Mouse (Mus musculus): ENCODE results near the gene Bhlhe41. TPM values are rescaled to one million over a fixed set of nuclear protein-coding genes. Genes with fewer than 3 reads are reported as not detected.

Gene Bhlhe41
- polyA plus RNA-seq (2012; ENCODE audit: insufficient read depth, insufficient read length, missing spikeins): 10.6 and 11.3 TPM in 2 replicates

DNA sequence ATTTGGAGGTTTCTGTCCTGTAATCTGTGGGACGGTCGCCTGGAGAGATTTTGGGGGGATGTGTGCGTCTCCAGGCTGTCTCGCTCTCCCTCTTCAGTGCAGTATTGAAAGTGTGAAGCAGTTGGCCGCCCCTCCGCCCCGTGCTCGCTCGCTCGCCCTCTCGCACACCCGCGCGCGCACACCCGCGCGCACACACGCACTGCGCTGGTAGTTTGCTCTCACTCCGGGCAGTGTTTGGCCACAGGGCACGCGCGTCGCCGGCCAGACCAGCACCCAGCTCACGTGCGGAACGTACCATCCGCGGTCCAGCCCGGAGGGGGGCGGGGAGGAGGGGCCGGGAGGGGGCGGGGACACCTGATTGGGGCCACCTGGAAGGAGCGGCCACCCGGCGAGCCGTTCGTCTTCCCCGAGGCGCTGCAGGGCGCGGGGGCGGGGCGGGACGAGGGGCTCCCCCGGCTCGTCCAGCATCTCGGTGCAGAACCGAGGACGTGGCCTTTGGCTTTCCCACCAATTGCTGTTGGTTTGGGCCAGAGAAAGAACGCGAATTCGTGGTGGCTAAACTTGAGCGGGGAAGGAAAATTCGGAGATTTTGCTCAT is at the start of gene Bhlhe41:
Gene Bhlhe41, minus strand, starts transcription at position 270 of the 597 bp plus-strand sequence.
- H3K4me1 ChIP-seq (ENCODE audit: control insufficient read depth, insufficient read depth, insufficient read length, low read length): no peaks in the 10 kb centered on the region
- H3K27ac ChIP-seq (replicated peaks; ENCODE audit: low read depth, low read length): peak within 1 kb of the TSS; percentile 93
- H3K4me3 ChIP-seq (ENCODE audit: insufficient read depth, low read depth, low read length): peak within 1 kb of the TSS; percentile 94

DNA sequence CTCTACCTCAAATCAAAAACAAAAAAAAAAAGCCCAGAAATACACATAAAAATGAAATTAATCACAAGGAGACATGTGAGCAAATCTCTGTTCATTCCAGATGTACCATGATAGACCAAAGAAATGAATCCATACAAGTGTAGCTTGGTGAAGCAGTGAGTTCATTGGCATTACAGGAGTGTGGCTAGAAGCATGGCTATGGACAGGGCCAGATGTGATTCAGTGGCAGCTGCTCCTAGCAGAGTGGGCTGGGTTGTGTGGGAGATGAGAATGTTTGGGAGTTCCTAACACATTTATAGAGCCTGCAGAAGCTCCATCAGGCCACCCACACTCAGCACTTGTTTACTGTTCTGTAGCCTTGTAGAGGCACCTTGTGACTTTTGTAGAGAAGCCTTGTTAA is 46.9 kb upstream of the Bhlhe41 start:
- Histone ChIP-seq H3K27ac (replicated peaks; ENCODE audit: low read depth, low read length) (no peak overlapping the region), H3K4me3 (ENCODE audit: insufficient read depth, low read depth, low read length) (no peak overlapping the region), H3K4me1 (ENCODE audit: control insufficient read depth, insufficient read depth, insufficient read length, low read length) (no peaks in the 10 kb centered on the region)

DNA sequence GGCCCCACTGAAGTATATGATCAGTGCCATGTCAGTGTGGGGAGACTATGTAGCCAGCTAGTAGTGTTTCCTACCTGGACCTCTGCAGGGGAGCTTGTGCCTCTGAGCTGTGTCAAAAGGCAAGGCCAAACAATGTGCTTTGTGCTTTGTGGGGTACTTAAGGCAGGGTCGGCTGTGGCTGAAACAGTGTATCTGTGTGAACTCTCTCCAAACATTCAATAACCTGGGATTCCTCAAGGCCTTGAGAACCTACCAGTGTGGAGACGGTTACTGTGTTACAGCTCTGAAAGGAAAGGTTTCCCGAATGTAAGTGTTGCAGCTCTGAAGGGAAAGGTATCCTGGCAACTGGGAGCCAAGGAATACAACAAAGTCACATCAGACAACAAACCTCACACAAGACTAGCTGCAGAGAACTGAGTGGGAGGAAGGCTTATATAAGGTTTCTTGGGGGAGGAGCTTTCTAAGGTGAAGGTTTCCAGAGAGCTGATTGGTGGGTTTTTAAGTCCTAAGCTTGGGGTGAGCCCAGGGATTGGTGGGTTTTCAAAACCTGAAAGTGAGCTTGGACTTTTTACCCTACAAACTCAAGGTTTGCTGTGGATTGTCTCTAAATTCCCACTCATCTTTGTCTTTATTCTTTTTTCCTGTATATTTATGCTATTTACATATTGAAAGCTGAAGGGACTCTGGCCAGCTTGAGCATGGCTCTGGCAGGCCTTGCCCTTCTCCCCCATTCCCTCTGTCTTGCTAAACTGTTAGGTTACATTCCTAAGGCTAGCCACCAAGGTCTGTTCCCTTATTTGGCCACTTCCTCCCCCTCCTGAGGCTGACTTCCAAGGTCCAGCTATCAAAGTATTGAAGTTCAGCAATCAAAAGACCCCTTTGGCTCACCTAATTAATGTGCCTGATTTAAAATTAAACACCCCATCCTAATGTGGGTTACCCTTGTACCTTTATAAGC is 45.4 kb upstream of the Bhlhe41 start:
- Histone ChIP-seq H3K4me3 (ENCODE audit: insufficient read depth, low read depth, low read length) (no peak overlapping the region), H3K27ac (replicated peaks; ENCODE audit: low read depth, low read length) (no peak overlapping the region), H3K4me1 (ENCODE audit: control insufficient read depth, insufficient read depth, insufficient read length, low read length) (no peaks in the 10 kb centered on the region)

DNA sequence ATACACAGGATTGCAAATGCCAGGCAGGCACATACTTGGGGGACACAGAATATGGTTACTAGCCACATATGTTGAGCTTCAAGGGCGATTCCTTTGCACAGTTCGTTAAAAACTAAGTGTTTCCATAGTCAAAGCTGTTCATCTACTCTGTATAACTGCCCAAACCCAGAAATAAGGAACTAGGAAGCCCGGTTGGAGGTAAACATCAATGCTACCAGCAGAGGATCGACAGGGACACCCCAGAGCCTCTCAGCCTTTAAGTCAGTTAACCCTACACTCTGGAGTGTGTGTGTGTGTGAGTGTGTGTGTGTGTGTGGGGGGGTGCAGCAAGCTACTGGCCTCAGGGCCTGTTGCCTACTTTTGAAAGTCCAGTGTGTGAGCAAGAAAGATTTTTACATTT is 44.6 kb upstream of the Bhlhe41 start:
- H3K4me3 ChIP-seq (ENCODE audit: insufficient read depth, low read depth, low read length): no peak overlapping the region
- no peaks in the 10 kb centered on the region for H3K4me1 ChIP-seq (ENCODE audit: control insufficient read depth, insufficient read depth, insufficient read length, low read length)
- H3K27ac ChIP-seq (replicated peaks; ENCODE audit: low read depth, low read length): no peak overlapping the region

DNA sequence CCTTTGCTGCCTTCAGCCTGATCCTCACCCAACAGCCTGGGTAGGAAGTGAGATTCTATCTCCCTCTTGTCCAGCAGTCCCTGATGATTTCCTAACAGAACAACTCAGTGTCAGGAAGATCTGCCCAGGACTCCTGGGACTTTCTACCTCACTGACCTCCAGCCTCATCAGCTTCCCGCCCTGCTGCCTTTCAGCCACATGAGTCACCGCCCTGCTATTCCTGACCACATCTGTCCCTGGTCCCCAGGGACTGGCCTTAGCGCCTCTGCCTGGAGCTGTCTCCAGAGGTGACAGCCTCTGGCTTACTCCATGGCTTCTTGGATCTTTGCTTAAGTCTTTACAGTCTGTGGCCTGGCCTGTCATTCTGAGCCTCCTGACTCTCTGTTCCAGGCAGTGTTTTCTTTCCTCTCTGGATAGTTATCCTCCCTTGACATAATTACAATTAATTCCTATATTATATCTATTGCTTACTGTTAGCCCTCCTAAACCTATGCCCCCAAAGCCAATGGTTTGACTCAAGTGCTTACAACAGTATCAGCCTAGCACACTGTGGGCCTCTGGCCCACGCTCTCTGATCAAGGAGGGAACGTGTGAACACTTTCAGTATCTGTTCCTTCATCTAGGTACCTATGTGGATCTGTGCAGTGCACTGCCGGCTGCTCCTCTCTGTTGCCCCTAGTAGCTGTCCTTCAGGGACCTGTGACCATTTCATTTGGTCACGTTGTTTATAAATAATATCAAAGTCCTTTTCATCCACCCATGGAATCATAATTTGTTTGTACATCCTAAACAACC is 40.9 kb upstream of the Bhlhe41 start:
- H3K4me3 ChIP-seq (ENCODE audit: insufficient read depth, low read depth, low read length): no peak overlapping the region
- no peaks in the 10 kb centered on the region for H3K4me1 ChIP-seq (ENCODE audit: control insufficient read depth, insufficient read depth, insufficient read length, low read length)
- H3K27ac ChIP-seq (replicated peaks; ENCODE audit: low read depth, low read length): no peak overlapping the region

DNA sequence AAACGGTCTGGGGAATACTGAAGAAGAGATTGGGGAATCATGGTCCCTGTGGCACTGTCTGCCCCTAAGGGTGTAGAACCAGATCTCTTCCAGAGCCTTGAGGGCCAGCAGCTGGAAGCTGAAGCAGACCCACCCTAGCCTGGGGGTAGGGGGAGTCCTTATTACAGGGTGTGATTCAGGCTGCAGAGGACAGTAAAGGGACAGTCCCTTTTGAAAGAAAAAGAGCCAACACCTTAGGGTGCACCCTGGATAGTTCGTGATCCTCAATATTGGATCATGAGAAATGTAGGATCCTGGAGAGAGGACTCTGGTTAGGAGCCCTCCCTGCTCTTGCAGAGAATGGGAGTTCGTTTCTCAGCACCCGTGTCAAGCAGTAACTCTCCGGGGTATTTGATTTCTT is 39.3 kb upstream of the Bhlhe41 start:
- Histone ChIP-seq H3K4me3 (ENCODE audit: insufficient read depth, low read depth, low read length) (no peak overlapping the region), H3K4me1 (ENCODE audit: control insufficient read depth, insufficient read depth, insufficient read length, low read length) (no peaks in the 10 kb centered on the region), H3K27ac (replicated peaks; ENCODE audit: low read depth, low read length) (no peak overlapping the region)

DNA sequence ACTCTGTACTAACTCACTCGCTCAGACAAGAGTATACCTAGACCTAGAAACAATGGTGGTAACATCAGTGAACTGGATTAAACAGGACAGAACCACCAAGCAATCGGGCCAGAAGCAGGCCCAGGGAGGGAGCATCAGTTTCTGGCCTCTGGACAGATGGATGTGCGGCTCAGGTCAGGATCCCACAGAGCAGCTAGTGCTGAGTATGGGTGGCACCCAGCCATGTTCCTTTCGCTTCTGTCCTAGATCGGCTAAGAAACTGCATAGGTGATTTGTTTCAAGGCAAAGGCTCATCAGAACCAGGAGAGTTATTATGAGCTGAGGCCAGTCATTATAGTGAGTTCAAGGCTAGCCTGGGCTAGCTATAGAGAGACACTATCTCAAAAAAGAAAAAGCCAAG is 38.8 kb upstream of the Bhlhe41 start:
- Histone ChIP-seq H3K27ac (replicated peaks; ENCODE audit: low read depth, low read length) (no peak overlapping the region), H3K4me1 (ENCODE audit: control insufficient read depth, insufficient read depth, insufficient read length, low read length) (no peaks in the 10 kb centered on the region), H3K4me3 (ENCODE audit: insufficient read depth, low read depth, low read length) (no peak overlapping the region)

DNA sequence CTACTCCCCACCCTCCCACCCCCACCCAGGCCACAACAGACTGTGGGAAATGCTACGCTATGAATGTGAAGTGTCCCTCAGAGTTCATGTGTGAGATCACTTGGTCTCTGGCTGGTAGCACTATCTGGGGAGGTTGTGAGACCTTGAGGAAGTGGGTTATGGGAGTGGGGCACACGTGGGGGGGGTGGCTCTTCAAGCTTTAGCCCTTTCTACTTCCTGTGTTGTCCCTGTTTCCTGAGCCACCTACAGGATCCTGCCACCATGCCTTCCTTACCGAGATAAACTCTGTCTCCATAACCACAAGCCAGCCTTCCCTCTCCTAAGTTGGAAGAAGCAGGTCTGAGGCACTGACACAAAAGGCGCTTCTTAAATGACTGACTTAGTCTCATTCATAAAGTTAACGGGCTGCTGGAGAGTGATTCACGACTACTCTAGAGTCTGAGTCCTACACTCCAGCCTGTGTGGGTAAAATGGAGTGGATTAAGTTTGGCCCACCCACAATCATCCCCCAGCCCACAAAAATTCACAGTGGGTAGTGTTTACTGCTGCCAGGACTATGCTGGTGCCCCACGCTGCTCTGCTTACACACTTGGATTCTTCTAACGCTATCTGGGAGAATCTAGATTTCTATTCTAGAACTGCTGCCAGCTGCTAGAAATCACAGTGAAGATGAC is 29.4 kb upstream of the Bhlhe41 start:
- Histone ChIP-seq H3K27ac (replicated peaks; ENCODE audit: low read depth, low read length) (no peak overlapping the region), H3K4me1 (ENCODE audit: control insufficient read depth, insufficient read depth, insufficient read length, low read length) (no peaks in the 10 kb centered on the region), H3K4me3 (ENCODE audit: insufficient read depth, low read depth, low read length) (no peak overlapping the region)

DNA sequence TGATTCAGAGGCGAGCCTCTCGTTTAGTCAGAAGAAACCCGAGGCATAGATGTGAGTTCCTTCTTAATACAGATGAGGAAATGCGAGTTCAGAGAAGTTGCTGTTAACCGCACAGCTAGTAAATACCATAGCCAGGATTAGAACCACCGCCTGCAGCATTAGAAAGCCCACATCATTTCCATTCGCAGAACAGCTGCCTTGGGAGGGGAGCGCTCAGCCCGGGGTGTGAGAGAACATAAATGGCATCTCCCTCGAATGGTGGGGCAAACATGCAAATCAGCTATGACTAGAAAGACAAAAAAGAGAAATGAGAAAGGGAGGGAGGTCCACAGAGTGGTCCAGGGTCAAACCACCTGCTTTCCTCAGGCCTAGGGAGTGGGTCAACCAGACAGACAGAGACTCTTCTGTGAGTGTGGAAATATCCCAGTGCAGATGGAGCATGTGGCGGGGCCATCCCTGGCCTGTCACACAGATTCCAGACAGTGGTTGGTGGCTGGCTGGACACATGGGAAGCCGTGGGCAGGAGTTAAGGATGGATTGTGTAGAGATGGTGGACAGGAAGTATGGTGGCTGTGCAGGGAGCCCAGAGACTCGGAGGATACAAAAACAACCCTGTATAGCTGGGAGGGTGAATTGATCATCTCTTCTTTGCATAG is 28.1 kb upstream of the Bhlhe41 start:
- no peaks in the 10 kb centered on the region for H3K4me1 ChIP-seq (ENCODE audit: control insufficient read depth, insufficient read depth, insufficient read length, low read length)
- H3K4me3 ChIP-seq (ENCODE audit: insufficient read depth, low read depth, low read length): no peak overlapping the region
- H3K27ac ChIP-seq (replicated peaks; ENCODE audit: low read depth, low read length): no peak overlapping the region

DNA sequence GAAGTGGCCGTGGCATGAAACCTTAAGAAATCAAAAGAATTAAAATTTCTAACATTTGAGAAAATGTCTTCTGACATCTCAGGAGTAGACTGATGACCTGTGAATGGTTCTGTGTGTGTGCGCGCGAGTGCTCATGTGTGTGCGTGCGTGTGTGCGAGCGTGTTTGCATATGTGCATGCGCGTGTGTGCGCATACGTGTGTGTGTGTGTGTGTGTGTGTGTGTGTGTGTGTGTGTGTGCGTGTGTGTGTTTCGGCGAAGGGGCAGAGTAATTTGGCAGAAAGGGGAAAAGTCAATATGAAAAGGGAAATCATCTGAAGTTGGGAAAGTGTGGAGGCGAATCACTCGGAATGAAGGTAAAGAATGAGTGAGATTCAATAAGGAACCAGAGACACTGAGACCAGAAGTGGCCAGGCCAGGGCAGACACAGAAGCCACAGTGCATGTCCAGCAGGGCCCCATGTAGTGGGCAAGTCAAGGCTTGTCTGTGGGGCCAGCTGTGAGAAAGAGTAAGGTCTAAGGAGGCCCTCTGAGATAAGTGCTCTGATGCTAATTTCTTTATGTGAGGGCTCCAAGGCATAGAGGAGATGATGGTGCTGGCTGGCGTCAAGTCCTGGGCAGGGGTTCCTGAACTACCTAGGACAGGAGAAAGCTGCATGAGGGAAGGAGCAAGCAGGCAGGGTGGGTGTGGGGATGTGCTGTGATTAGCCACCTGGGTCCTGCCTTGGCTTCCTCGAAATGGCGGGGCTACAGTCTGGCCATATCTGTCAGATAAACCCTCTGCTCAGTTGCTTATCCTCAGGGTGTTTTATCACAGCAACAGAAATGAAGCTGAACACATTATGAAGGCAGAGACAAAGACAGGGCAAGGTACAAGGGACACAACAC is 27.3 kb upstream of the Bhlhe41 start:
- Histone ChIP-seq H3K27ac (replicated peaks; ENCODE audit: low read depth, low read length) (no peak overlapping the region), H3K4me3 (ENCODE audit: insufficient read depth, low read depth, low read length) (no peak overlapping the region), H3K4me1 (ENCODE audit: control insufficient read depth, insufficient read depth, insufficient read length, low read length) (no peaks in the 10 kb centered on the region)

DNA sequence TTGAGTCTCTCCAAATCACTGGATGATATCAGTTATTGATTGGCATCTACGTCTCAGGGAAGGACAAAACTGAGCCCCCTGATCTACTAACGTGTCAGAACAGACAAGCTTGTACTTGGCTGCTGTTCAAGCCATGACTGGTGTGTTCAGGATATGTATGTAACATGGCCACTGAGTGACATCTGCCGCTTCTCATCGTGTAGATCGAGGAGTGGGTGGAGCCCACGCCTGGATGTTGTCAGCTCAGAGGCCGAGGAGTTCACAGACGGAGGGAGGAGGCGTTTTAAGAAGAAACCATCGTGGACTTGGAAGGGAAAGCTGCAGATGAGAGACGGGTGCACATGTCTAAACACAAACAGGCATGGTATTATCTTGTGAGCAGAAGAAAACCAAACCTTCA is 26.6 kb upstream of the Bhlhe41 start:
- Histone ChIP-seq H3K4me1 (ENCODE audit: control insufficient read depth, insufficient read depth, insufficient read length, low read length) (no peaks in the 10 kb centered on the region), H3K27ac (replicated peaks; ENCODE audit: low read depth, low read length) (no peak overlapping the region), H3K4me3 (ENCODE audit: insufficient read depth, low read depth, low read length) (no peak overlapping the region)

DNA sequence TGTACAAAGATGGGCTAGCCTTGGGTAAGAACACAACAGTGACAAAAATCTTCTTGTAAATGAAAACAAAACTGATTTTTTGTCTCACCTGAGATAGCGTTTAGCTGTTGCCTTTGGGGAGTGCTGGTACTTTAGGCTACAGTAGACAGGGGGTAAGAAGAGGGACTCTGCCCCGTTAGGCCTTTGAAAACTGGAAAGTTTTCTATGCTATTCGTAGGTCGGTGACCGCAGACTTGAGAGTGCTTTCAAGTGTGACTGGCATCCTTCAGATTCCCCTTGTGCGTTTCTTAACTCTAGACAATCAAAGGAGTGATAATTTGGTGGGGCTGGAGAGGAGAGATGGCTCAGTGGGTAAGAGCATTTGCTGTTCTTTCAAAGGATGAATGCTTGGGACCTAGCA is 22.4 kb upstream of the Bhlhe41 start:
- Histone ChIP-seq H3K27ac (replicated peaks; ENCODE audit: low read depth, low read length) (no peak overlapping the region), H3K4me3 (ENCODE audit: insufficient read depth, low read depth, low read length) (no peak overlapping the region), H3K4me1 (ENCODE audit: control insufficient read depth, insufficient read depth, insufficient read length, low read length) (no peaks in the 10 kb centered on the region)

DNA sequence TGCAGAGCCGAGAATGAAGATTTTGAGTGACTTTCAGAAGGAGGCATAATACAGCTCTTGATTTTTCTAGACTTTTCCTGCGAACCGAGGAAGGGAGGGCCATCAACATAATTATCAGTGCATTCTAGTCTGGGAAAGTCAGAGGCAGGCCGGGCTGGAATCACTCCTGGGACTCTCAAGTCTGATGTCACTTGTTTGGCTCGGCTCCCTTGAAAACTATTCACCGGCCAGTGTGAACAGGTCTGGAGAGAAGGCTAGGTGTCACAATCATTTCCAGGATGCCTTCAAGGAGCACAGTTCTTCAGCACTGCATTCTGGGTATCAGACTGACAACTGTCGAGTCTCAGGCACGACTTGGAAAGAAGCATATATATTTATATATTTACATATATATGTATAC is 20.9 kb upstream of the Bhlhe41 start:
- Histone ChIP-seq H3K4me3 (ENCODE audit: insufficient read depth, low read depth, low read length) (no peak overlapping the region), H3K4me1 (ENCODE audit: control insufficient read depth, insufficient read depth, insufficient read length, low read length) (no peaks in the 10 kb centered on the region), H3K27ac (replicated peaks; ENCODE audit: low read depth, low read length) (no peak overlapping the region)

DNA sequence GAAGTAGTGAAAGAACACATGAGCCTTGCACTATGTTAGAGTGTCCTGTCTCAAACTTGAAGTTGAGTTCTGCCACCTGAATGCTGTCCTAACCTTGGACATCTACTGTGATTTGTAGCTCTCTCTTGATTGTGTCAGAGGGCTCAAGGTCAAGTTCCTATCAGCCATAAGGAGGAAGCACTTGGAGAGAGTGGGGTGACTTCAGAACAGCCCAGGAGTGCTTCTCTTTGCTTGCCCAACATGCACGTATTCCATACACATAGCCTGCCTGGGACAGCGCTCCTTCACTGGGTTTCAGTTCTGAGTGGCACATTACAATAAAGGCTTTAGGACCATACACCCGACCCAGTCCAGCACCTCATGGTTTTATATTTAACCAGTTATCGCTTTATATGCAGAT is 19.7 kb upstream of the Bhlhe41 start:
- Histone ChIP-seq H3K27ac (replicated peaks; ENCODE audit: low read depth, low read length) (no peak overlapping the region), H3K4me1 (ENCODE audit: control insufficient read depth, insufficient read depth, insufficient read length, low read length) (no peaks in the 10 kb centered on the region), H3K4me3 (ENCODE audit: insufficient read depth, low read depth, low read length) (no peak overlapping the region)
